Mouse (Mus musculus): ENCODE data around the gene Nat8f5. TPM values are rescaled to one million over a fixed set of nuclear protein-coding genes. Genes with fewer than 3 reads are reported as not detected.

Gene Nat8f5
- not detected for total RNA-seq (2023)

GRCm38 (mm10) chr6:85820837-85821236, at the start of gene Nat8f5, which contains the start of gene Nat8f6:
TSS of gene Nat8f5 (minus strand) at chr6:85820972.
TSS of gene Nat8f6 (minus strand) at chr6:85820954.

GRCm38 (mm10) chr6:85869006-85869405, 48.2 kb upstream of the Nat8f5 start, which contains the start of gene Nat8f2:
TSS of gene Nat8f2 (minus strand) at chr6:85869158.

GRCm38 (mm10) chr6:85831796-85832321, 11.1 kb upstream of the Nat8f5 start, which contains the start of gene Nat8:
TSS of gene Nat8 (minus strand) at chr6:85832082.

Other genes starting within 250 kb of the Nat8f5 start
- gene Alms1, start 233.4 kb downstream of the Nat8f5 start, total RNA-seq (2023): 3.5 TPM
- gene Nat8f7, start 107.8 kb downstream of the Nat8f5 start, total RNA-seq (2023): not detected
- not detected for gene Nat8f3, start 55.2 kb downstream of the Nat8f5 start, total RNA-seq (2023)
- gene Nat8f6, start within 50 bp of the Nat8f5 start, total RNA-seq (2023): not detected
- gene Nat8, start 11.1 kb upstream of the Nat8f5 start, total RNA-seq (2023): not detected
- gene Nat8f2, start 48.2 kb upstream of the Nat8f5 start, total RNA-seq (2023): 0.71 TPM
- 6.1 TPM for gene Nat8f4, start 83.9 kb upstream of the Nat8f5 start, total RNA-seq (2023)
- 24.2 TPM for gene Tprkb, start 90.9 kb upstream of the Nat8f5 start, total RNA-seq (2023)
- gene Nat8f1, start 94.7 kb upstream of the Nat8f5 start, total RNA-seq (2023): 1.2 TPM
- 291 TPM for gene Dusp11, start 140.7 kb upstream of the Nat8f5 start, total RNA-seq (2023)
- not detected for gene Figla, start 195.2 kb upstream of the Nat8f5 start, total RNA-seq (2023)
- 0.74 TPM for gene Add2, start 207.7 kb upstream of the Nat8f5 start, total RNA-seq (2023)